Mouse (Mus musculus) testis, adult 2 months (tissue): ENCODE results near the gene Togaram2.

ENCODE experiments used
- CTCF ChIP-seq: fragments of 200-500 bp; IDR thresholded peaks from 2 replicates; pipeline ENCODE4 v1.5.1; 2012; ENCODE audit warnings: low read depth, mild to moderate bottlenecking, inconsistent platforms, low read length, moderate library complexity; ENCODE audit not compliant: control insufficient read depth, insufficient read depth, insufficient replicate concordance
- POLR2A ChIP-seq: fragments of 200-500 bp; IDR thresholded peaks from 2 replicates; pipeline ENCODE4 v1.6.1; 2012; ENCODE audit warnings: low read depth, mild to moderate bottlenecking, inconsistent platforms, low read length, moderate library complexity; ENCODE audit not compliant: control insufficient read depth

GRCm38 (mm10) chr17:71636786-71637185 is 36.3 kb upstream of the Togaram2 start:
- TF ChIP-seq CTCF (no peak), POLR2A (no peak)
